Mouse (Mus musculus): ENCODE measurements around the gene Olfr575. TPM values are rescaled to one million over a fixed set of nuclear protein-coding genes. Genes with fewer than 3 reads are reported as not detected.
A peak's percentile ranks its signal among the peaks of the same experiment; 100 is the strongest.

Gene Olfr575
- polyA plus RNA-seq, 1 experiment from 2014 or later = not detected

DNA sequence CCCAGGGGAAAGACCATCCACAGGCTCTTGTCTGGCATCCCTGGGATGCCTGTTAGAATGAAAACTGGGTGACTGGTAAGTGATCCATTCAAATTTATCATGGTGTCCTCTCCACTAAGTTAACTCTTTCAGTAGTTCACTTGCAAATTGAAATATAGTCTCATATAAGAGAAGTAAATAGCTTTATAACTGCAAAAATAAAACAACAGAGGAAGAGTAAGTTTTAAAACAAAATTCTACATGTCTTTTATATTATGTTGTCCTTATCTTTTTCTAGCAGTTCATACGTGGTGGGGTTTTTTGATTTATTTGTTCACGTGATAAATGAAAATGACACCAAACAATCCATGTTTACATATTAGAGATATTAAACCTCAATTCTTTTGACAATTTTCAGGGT lies 16.1 kb downstream of the Olfr575 start, which contains the start of gene Olfr573-ps1:
Olfr573-ps1 (minus strand) TSS at position 101 of the 400 bp plus-strand sequence.
- Histone ChIP-seq H3K4me1 (replicated peaks; ENCODE audit: control insufficient read depth, insufficient read depth, low read length) (no peaks in the 10 kb centered on the region), H3K4me2 (ENCODE audit: low read depth, low read length, severe bottlenecking) (no peak within 1 kb of the TSS), H3K9ac (ENCODE audit: low read length) (no peak within 1 kb of the TSS), H3K4me3 (ENCODE audit: low read depth, low read length) (no peak within 1 kb of the TSS), H3K27ac (ENCODE audit: low read depth, low read length) (no peak within 1 kb of the TSS), H3K27me3 (ENCODE audit: control insufficient read depth, insufficient read depth, low read length) (no peaks in the 10 kb centered on the region), H3K9me3 (ENCODE audit: control insufficient read depth, low read length) (no peaks in the 10 kb centered on the region), H3K36me3 (ENCODE audit: control insufficient read depth, insufficient read depth, low read length) (no peaks in the 10 kb centered on the region)
- ATAC-seq (replicated peaks; ENCODE audit: low FRiP score) (no peak), DNase-seq (ENCODE audit: low spot score) (no peak)
- WGBS = 91% methylated on average over 2 of the region's 2 CpGs

GRCm38 (mm10) chr7:102927105-102927504 lies 31.5 kb downstream of the Olfr575 start:
- H3K9me3 ChIP-seq (ENCODE audit: control insufficient read depth, low read length) = no peaks in the 10 kb centered on the region
- H3K4me1 ChIP-seq (replicated peaks; ENCODE audit: control insufficient read depth, insufficient read depth, low read length) = no peaks in the 10 kb centered on the region
- WGBS = 83% methylated on average over 3 of the region's 3 CpGs
- no peaks in the 10 kb centered on the region for H3K27me3 ChIP-seq (ENCODE audit: control insufficient read depth, insufficient read depth, low read length)
- no peak overlapping the region for H3K27ac ChIP-seq (ENCODE audit: low read depth, low read length)
- DNase-seq (ENCODE audit: low spot score) (no peak), ATAC-seq (replicated peaks; ENCODE audit: low FRiP score) (no peak)
- no peak overlapping the region for H3K4me2 ChIP-seq (ENCODE audit: low read depth, low read length, severe bottlenecking)
- H3K4me3 ChIP-seq (ENCODE audit: low read depth, low read length) = no peak overlapping the region
- no peak overlapping the region for H3K9ac ChIP-seq (ENCODE audit: low read length)
- H3K36me3 ChIP-seq (ENCODE audit: control insufficient read depth, insufficient read depth, low read length) = no peaks in the 10 kb centered on the region

GRCm38 (mm10) chr7:102924109-102924508 lies 34.5 kb downstream of the Olfr575 start, which contains the start of gene Olfr572:
TSS of gene Olfr572 (plus strand) at chr7:102924409.
- WGBS = 69% methylated on average over 1 of the region's 1 CpGs
- DNase-seq (ENCODE audit: low spot score) (no peak), ATAC-seq (replicated peaks; ENCODE audit: low FRiP score) (no peak)
- Histone ChIP-seq H3K9ac (ENCODE audit: low read length) (no peak within 1 kb of the TSS), H3K9me3 (ENCODE audit: control insufficient read depth, low read length) (no peaks in the 10 kb centered on the region), H3K27ac (ENCODE audit: low read depth, low read length) (no peak within 1 kb of the TSS), H3K4me3 (ENCODE audit: low read depth, low read length) (no peak within 1 kb of the TSS), H3K4me2 (ENCODE audit: low read depth, low read length, severe bottlenecking) (no peak within 1 kb of the TSS), H3K36me3 (ENCODE audit: control insufficient read depth, insufficient read depth, low read length) (no peaks in the 10 kb centered on the region), H3K4me1 (replicated peaks; ENCODE audit: control insufficient read depth, insufficient read depth, low read length) (no peaks in the 10 kb centered on the region), H3K27me3 (ENCODE audit: control insufficient read depth, insufficient read depth, low read length) (no peaks in the 10 kb centered on the region)

- ATAC-seq (replicated peaks; ENCODE audit: low FRiP score) (peak; percentile 88), DNase-seq (ENCODE audit: low spot score) (no peak)
- Histone ChIP-seq H3K27ac (ENCODE audit: low read depth, low read length) (no peak overlapping the region), H3K4me3 (ENCODE audit: low read depth, low read length) (no peak overlapping the region), H3K4me1 (replicated peaks; ENCODE audit: control insufficient read depth, insufficient read depth, low read length) (no peaks in the 10 kb centered on the region), H3K27me3 (ENCODE audit: control insufficient read depth, insufficient read depth, low read length) (no peaks in the 10 kb centered on the region), H3K36me3 (ENCODE audit: control insufficient read depth, insufficient read depth, low read length) (no peaks in the 10 kb centered on the region), H3K4me2 (ENCODE audit: low read depth, low read length, severe bottlenecking) (no peak overlapping the region), H3K9ac (ENCODE audit: low read length) (no peak overlapping the region), H3K9me3 (ENCODE audit: control insufficient read depth, low read length) (no peaks in the 10 kb centered on the region)
- WGBS = 9% methylated on average over 1 of the region's 1 CpGs
These were observed 38.9 kb downstream of the Olfr575 start for GRCm38 (mm10) chr7:102919632-102920031.

GRCm38 (mm10) chr7:102917032-102917875 lies 41.3 kb downstream of the Olfr575 start, which contains the start of gene Olfr571:
TSS of gene Olfr571 (minus strand) at chr7:102917536.
- no peak for ATAC-seq (replicated peaks; ENCODE audit: low FRiP score)
- 72% methylated on average over 4 of the region's 4 CpGs for WGBS
- Histone ChIP-seq H3K4me2 (ENCODE audit: low read depth, low read length, severe bottlenecking) (no peak within 1 kb of the TSS), H3K9ac (ENCODE audit: low read length) (no peak within 1 kb of the TSS), H3K4me1 (replicated peaks; ENCODE audit: control insufficient read depth, insufficient read depth, low read length) (no peaks in the 10 kb centered on the region), H3K27me3 (ENCODE audit: control insufficient read depth, insufficient read depth, low read length) (no peaks in the 10 kb centered on the region), H3K4me3 (ENCODE audit: low read depth, low read length) (no peak within 1 kb of the TSS), H3K36me3 (ENCODE audit: control insufficient read depth, insufficient read depth, low read length) (no peaks in the 10 kb centered on the region), H3K27ac (ENCODE audit: low read depth, low read length) (no peak within 1 kb of the TSS), H3K9me3 (ENCODE audit: control insufficient read depth, low read length) (no peaks in the 10 kb centered on the region)
- DNase-seq (ENCODE audit: low spot score) = no peak

GRCm38 (mm10) chr7:102916405-102916804 lies 42.2 kb downstream of the Olfr575 start:
- Histone ChIP-seq H3K9ac (ENCODE audit: low read length) (no peak overlapping the region), H3K27me3 (ENCODE audit: control insufficient read depth, insufficient read depth, low read length) (no peaks in the 10 kb centered on the region), H3K4me3 (ENCODE audit: low read depth, low read length) (no peak overlapping the region), H3K4me2 (ENCODE audit: low read depth, low read length, severe bottlenecking) (no peak overlapping the region), H3K4me1 (replicated peaks; ENCODE audit: control insufficient read depth, insufficient read depth, low read length) (no peaks in the 10 kb centered on the region), H3K9me3 (ENCODE audit: control insufficient read depth, low read length) (no peaks in the 10 kb centered on the region), H3K27ac (ENCODE audit: low read depth, low read length) (no peak overlapping the region), H3K36me3 (ENCODE audit: control insufficient read depth, insufficient read depth, low read length) (no peaks in the 10 kb centered on the region)
- ATAC-seq (replicated peaks; ENCODE audit: low FRiP score) = no peak
- 83% methylated on average over 5 of the region's 5 CpGs for WGBS
- no peak for DNase-seq (ENCODE audit: low spot score)

DNA sequence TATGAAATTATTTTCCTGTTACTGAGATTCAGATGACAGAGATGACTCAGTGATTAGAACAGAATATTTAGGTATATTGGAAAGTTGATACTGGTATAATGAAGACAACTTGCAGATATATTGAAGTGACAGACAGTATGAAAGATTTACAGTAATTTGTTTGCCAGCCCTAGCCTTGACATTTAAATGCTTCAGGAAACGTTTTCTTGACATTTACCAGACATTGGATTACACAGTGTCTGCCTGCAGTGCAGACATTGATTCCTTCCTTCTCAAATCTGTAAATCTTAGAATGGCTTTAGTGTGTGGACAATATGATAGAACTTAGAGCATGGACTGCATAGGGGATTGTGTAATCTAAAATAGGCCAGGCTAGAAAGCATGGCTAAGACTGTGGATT lies 43.3 kb downstream of the Olfr575 start:
- 56% methylated on average over 1 of the region's 1 CpGs for WGBS
- H3K4me2 ChIP-seq (ENCODE audit: low read depth, low read length, severe bottlenecking) = no peak overlapping the region
- no peak for ATAC-seq (replicated peaks; ENCODE audit: low FRiP score)

More for the DNA sequence above, 43.3 kb downstream of the Olfr575 start:
- no peak overlapping the region for H3K27ac ChIP-seq (ENCODE audit: low read depth, low read length)
- no peaks in the 10 kb centered on the region for H3K4me1 ChIP-seq (replicated peaks; ENCODE audit: control insufficient read depth, insufficient read depth, low read length)
- no peaks in the 10 kb centered on the region for H3K27me3 ChIP-seq (ENCODE audit: control insufficient read depth, insufficient read depth, low read length)
- no peaks in the 10 kb centered on the region for H3K9me3 ChIP-seq (ENCODE audit: control insufficient read depth, low read length)
- no peak for DNase-seq (ENCODE audit: low spot score)
- no peaks in the 10 kb centered on the region for H3K36me3 ChIP-seq (ENCODE audit: control insufficient read depth, insufficient read depth, low read length)
- no peak overlapping the region for H3K4me3 ChIP-seq (ENCODE audit: low read depth, low read length)
- no peak overlapping the region for H3K9ac ChIP-seq (ENCODE audit: low read length)
